Mouse (Mus musculus) cerebellum, adult 9-11 months (tissue): ENCODE data around the gene Kcnj10.

Experiments used
- DNase-seq: peaks from one replicate; pipeline ENCODE4 v3.0.0; 2022

Kcnj10 gene

DNA sequence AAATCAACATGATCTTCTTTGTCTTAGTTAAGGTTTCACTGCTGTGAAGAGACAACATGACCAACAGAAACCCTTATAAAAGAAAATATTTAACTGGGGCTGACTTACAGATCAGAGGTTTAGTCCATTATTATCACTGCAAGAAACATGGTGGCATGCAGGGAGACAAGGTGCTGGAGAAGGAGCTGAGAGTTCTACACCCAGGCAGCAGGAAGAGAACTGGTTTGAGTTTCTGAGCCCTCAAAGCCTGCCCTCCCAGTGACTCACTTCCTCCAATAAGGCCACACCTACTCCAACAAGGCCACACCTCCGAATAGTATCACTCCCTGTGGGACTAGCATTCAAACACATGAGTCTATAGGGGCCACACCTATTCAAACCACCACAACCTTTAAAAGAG lies 49.8 kb downstream of the Kcnj10 start:
- DNase-seq, result no peak

DNA sequence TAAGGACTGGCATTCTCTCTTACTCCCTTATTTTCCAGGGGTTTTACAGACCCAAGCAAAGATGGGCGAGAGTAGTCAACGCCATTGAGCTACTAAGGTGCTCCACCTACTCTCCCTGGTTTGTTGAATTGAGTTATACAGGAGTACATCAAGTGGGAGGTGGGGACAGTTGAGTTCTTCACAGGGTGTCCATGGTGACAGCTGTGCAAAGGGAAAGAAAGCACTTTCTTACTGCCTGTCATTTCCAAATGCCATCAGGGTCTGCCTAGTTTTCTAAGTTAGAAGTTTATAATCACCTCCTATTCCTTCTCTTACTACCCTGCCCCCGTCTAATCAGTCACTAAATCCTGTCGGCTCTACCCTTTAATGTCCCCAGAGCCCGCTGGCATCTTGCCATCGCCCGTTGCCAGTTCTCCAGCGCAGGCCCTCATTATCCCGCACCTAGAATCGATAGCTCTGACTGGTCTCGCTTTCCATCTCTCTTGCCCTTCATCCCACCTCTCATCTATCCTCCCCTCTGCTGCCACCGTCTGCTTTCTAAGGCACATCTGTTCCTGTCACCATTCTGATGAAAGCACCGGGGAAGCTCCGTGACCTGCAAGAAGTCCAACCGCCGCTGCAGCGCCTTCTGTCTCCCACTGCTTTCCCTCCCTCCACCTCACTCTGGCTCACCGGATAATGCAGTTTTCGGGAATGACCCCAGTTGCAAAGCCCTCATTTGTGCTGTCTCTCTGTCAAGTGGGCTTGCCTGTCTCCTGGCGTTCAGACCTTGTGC lies 51.0 kb downstream of the Kcnj10 start:
- DNase-seq, result no peak

GRCm38 (mm10) chr1:172392643-172393170 lies 51.7 kb downstream of the Kcnj10 start:
- no peak for DNase-seq

DNA sequence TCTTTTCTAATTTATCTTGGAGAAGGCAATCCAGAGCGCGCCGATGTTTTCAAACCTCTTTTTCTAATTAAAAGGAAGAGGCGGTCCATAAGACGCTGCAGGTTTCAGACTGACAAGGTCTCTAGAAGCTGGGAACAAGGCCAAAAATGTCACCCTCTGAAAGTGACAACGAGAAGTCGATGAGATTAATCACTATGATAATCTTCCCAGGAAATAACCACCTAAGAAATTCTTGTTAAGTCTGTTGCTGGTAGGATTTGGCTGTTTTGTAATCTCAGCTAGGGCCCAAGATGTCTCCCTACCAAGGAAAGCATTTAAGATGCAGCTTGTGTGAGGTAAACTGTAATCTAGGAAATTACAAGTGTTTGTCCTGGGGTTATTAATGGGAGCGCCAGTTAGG lies 52.7 kb downstream of the Kcnj10 start:
- no peak for DNase-seq

- no peak for DNase-seq
Measured at GRCm38 (mm10) chr1:172396996-172397752, 56.2 kb downstream of the Kcnj10 start.

- no peak for DNase-seq
Measured at GRCm38 (mm10) chr1:172406077-172406706, 65.2 kb downstream of the Kcnj10 start.

- no peak for DNase-seq
Measured at GRCm38 (mm10) chr1:172408996-172409395, 68.0 kb downstream of the Kcnj10 start.

GRCm38 (mm10) chr1:172409431-172409830 lies 68.4 kb downstream of the Kcnj10 start:
- DNase-seq, result no peak

DNA sequence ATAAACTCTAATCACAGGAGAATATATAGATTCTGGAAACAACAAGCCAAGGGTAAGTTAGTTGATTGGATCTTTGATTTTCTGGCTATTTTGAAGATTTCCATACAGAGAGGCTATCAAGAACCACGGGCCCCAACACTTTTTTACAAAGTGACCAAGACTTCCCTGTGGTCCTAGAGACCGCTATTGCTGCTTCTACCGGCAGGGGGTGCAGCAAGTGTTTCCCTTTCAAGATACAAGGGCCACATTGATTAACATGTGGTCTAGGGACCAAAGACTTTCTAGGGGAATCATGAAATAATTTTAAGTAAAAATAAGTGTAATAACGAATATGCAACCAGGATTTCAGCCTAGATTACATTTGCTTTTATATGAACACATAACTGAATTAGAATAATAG lies 69.8 kb downstream of the Kcnj10 start:
- DNase-seq, result no peak

DNA sequence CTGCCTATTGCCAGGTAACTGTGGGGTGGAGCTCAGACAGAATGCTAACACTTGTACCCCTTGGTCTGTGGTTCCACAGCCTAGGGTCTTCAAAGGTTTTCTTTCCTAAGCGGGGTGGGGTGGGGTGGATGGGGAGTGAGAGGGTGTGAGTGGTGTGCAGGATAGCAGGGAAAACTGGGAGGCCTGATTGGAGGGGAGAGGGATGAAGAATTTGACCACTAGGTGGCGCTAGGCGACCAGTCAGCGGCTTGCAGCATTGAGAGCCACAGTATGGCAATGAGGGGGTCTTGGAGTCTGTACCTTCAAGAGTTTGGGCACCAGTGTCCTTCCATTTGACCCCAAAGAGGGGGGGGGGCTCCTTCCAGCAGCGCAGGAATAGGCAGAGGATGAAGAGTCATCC lies 71.2 kb downstream of the Kcnj10 start:
- peak; percentile 25 for DNase-seq

DNA sequence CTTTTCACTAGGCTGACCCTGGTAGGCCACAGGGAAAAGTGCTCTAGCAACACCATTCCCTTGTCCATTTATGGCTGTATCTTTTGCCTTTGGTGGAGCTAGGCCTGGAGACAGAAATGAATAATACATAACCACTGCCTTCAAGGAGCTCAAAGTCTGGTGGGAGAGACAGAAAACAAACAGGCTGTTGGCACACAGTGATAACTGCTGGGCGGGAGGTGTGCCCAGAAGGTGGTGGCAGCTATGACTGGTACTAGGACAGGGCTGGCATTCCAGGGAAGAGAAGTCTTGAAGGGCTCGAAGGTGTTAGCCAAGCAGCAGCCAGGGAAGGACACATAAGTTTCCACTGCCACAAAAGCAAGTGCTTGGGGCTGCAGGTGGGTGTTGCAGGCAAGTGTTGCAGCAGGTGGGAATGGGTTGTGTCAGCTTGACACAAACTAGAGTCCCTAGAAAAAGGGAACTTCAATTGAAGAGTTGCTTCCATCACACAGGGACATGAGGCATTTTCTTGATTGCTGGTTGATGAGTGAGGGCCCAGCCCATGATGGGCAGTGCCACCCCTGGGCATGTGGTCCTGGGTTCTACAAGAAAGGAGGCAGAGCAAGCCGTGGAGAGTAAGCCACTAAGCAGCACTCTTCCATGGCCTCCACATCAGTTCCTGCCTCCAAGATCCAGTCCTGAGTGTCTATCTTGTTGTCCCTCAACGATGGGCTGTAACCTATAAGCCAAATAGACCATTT lies 72.7 kb downstream of the Kcnj10 start:
- no peak for DNase-seq

DNA sequence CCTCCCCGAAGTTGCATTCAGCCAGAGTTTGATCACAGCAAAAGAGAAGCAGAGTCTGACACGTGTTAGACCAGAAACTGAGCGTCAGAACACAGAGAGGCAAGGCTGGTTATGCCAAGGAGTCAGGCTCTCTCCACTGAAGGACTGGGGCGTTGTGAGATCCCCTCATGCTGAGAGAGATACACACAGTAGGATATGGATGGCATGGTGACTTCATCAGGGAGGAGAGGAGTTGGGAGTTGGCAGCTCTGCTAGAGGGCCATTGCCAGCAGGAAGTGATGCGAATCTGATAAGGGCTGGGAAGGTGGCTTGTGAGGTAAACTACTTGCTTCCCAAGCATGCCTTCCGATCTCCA lies 73.2 kb downstream of the Kcnj10 start:
- no peak for DNase-seq

DNA sequence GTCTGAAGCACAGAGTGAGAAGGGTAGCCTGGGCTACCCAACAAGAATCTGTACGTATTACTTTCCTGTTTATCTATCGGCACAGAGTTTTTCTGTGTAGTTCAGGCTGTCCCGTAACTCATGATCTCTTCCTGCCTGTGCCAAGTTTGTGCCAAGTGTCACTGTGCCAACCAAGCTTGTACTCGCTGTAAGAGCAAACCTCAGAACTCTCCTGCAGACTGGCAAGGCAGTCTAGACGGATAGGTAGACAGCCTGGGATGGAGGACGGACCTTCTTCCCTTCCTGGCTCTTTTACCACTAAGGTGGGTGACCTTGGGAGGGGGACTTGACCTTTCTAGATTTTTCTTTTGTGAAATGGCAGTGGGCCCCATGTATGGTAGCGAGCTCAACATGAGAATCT lies 74.1 kb downstream of the Kcnj10 start:
- no peak for DNase-seq

- DNase-seq, result no peak
Measured at GRCm38 (mm10) chr1:172418173-172418572, 77.2 kb downstream of the Kcnj10 start.

DNA sequence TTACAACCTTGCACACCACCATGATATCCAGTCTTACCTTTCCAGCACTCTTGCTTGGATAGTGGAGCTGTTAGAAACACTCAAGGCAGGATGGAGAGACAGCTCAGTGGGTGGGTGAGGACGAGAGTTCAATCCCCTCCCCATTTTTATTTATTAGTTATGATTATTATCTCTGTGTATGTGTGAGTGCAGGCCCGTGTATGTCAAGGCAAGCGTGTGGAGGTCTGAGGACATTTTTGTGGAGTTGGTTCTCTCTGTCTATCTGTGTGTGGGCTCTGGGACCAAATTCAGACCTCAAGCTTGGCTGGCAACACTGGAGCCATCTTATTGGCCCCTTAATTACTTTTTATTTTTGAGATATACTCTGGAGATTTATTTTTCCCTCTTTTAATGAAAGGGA lies 77.6 kb downstream of the Kcnj10 start:
- no peak for DNase-seq

- no peak for DNase-seq
Measured at GRCm38 (mm10) chr1:172420181-172420580, 79.2 kb downstream of the Kcnj10 start.

- no peak for DNase-seq
Measured at GRCm38 (mm10) chr1:172423393-172423792, 82.4 kb downstream of the Kcnj10 start.
